Mouse (Mus musculus): ENCODE measurements at regions not wholly inside any gene's neighbourhood (a gene's known extent, or its start where the extent isn't known, plus 50 kb on each side); places are given as distances from the start of the nearest gene placed in this dataset.
A peak's percentile ranks its signal among the peaks of the same experiment; 100 is the strongest.

GRCm38 (mm10) chr4:31525638-31526207 is 438.2 kb upstream of the Map3k7 start:
- DNase-seq = no peak

- DNase-seq = no peak
Observed at GRCm38 (mm10) chr4:31536811-31537210, 427.1 kb upstream of the Map3k7 start.

- DNase-seq = no peak
Observed at GRCm38 (mm10) chr4:31553780-31554394, 410.0 kb upstream of the Map3k7 start.

DNA sequence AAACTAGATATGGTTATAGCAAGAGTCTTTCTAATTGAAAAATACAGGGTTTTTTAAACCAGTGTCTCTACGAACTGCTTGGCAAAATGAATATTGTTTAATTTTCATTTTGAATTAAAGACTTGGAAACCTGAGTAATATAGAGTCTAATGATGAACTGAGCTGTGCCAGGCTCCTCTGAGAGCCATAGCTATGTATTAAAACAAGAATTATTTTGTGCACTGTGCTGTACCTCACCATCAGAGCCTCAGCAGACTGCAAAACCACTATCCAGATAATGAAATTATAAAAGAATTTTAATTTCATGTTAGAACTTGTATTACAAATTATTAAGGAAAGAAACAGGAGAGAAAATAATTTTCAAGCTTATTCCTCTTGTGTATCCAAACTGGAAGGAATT is 408.8 kb upstream of the Map3k7 start:
- DNase-seq = no peak

DNA sequence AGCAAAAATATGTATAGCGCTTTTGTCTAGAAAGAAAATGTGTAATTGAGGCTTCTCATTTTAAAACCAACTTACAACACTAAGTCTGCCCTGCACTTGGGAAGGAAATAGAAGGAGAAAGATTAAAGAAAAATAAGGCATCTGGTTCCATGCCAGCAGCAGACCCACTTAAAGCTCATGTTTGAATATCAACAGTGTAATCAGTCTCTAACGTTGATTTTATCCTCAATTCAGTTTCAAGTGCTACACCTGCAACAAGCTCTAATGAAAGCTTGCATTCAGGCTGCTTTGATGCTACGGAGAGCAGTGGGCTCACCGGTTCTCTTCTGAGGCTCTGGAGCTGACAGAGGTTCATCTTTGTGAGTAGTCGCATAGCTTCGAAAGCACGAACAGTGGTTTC is 406.6 kb upstream of the Map3k7 start:
- DNase-seq = no peak

- DNase-seq = no peak
Observed at GRCm38 (mm10) chr4:31560305-31560704, 403.6 kb upstream of the Map3k7 start.

- DNase-seq = no peak
Observed at GRCm38 (mm10) chr4:31561183-31561582, 402.7 kb upstream of the Map3k7 start.

- peak; percentile 15 for DNase-seq
Observed at GRCm38 (mm10) chr4:31561823-31562222, 402.1 kb upstream of the Map3k7 start.

GRCm38 (mm10) chr4:31566158-31566557 is 397.7 kb upstream of the Map3k7 start:
- no peak for DNase-seq

GRCm38 (mm10) chr4:31566834-31567233 is 397.1 kb upstream of the Map3k7 start:
- no peak for DNase-seq

GRCm38 (mm10) chr4:31569687-31570086 is 394.2 kb upstream of the Map3k7 start:
- no peak for DNase-seq

- DNase-seq = no peak
Observed at GRCm38 (mm10) chr4:31576982-31577579, 386.8 kb upstream of the Map3k7 start.

- no peak for DNase-seq
Observed at GRCm38 (mm10) chr4:31583495-31583894, 380.4 kb upstream of the Map3k7 start.

GRCm38 (mm10) chr4:31584171-31584570 is 379.7 kb upstream of the Map3k7 start:
- DNase-seq = no peak

DNA sequence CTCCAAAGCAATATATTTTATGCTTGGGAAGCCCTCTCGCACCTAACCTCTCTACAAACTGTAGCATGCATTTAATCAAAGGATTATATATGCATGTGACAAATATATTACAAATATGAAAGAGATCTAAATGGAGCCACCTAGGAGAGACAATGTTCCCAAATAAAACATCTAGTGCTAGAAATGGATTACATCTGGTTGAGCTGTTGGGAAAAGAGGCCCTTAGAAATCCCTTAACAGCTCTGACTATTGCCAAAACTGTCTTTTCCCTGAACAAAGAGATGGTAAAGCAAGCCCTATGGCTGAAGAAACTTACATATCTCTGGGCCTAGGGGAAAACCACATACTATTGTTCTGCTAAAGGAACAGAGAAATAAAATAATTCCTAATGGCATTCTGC is 369.8 kb upstream of the Map3k7 start:
- no peak for DNase-seq

DNA sequence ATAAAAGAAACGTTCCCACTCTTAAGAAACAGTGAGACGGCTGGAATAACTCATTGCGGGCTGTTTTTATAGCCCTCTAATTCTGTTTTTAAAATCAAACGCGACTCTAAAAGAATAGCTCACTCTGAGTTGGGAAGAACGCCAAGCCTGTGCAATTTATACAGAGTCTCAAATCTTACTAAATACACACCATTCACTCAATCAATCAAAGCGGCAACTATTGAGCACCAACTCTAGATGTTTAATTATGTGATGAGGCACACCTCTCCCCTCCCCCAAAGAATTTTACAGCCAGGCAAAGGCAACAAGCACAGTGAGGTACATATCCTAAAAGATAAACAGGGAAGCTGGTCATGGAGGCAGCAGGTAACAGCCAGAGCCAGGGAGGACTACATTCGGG is 362.4 kb upstream of the Map3k7 start:
- DNase-seq = no peak

DNA sequence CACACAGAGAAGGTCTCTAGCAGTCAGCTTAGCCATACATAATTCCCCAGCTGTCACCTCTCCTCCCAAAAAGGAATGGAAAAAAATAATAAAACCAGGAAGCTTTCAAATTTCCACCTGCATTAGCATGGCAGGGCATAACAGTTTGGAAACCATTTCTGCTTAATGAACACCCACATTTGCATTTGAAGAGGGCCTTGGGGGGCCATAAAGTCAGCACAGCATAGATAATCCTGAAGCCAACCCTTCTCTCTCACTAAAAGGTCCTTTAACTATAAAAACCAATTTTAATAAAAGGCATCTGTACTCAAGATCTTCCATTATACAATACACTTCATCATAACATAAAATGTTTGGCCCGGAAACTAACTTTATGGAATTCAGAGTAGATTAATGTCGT is 360.1 kb upstream of the Map3k7 start:
- no peak for DNase-seq

GRCm38 (mm10) chr4:31608811-31609210 is 355.1 kb upstream of the Map3k7 start:
- DNase-seq = no peak

DNA sequence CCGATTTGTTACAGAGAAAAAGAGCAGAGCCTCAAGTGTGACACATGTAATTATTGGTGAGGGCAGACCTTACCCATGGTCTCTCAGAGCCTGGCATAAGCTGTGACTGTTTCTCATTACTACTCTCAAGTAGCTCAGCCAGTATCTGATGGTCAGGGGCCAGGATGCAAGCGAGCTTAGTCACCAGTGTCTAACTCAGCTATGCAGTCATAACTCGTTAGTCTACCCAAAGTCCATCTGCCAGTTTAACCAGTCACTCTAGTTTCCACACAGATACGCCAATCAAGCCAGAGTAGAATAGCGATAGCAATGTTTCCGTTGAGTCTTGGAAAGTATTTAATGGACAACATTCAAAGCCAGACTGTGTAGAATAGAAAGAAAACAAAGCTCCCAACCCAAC is 354.3 kb upstream of the Map3k7 start:
- no peak for DNase-seq

DNA sequence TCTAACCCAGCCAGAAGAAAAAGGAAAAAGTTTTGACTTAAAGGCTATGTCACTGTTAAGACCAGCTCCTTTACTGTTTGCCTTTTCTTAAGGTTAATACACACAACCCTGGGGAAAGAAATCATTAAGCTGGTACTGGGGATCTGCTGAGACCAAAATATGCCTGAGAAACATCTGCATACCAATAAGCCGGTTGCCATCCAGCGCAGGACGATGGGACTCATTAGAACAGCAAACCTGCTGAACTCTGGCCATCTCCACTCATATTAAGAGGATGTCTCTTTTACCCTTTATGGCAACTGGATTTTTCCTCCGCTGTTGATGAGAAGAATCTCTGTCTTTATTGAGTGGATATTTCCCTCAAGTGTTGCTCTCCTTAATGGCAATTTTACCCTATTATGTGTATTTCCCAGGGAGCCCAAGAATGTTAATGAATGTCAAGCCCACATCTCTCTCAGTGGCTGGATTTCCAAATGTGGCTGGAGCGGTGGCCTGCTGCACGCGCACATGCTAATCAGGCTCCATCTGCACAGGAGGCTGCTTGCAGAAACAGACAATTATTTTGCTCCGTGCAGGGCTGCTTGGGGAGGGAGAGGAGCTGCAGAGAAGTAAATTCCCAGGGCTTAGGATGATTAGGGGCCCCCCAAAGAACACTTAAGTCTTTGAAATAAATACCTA is 351.6 kb upstream of the Map3k7 start:
- no peak for DNase-seq

- DNase-seq = no peak
Observed at GRCm38 (mm10) chr4:31612825-31613514, 350.9 kb upstream of the Map3k7 start.

- DNase-seq = no peak
Observed at GRCm38 (mm10) chr4:31617572-31617971, 346.3 kb upstream of the Map3k7 start.

DNA sequence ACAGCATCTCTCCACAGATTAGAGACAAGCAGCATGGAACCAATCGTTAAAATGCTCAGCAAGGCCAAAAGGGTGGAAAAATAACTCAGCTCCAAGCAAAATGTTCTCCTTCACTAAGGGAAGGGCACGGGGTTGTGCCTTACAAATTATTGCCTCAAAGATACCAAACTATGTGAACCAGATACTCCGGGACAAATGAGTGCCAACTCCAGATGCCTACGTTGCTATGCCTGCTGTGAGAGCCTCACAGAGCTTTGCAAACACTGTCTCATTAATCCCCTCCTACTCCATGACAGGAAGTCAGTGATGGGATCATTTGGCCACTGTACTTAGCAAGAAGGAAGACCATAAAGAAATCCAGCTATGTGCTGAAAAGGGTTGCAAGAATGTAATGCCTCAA is 345.9 kb upstream of the Map3k7 start:
- DNase-seq = no peak
